Mouse (Mus musculus) ES-E14 (cell line): ENCODE results near the gene Luzp1.

Experiments used
- HCFC1 ChIP-seq: IDR thresholded peaks from 2 replicates; pipeline ENCODE4 v1.6.1; 2012; ENCODE audit warnings: low read length, inconsistent platforms, borderline replicate concordance; ENCODE audit not compliant: insufficient read depth
- ZNF384 ChIP-seq: IDR thresholded peaks from 2 replicates; pipeline ENCODE4 v1.6.1; 2012; ENCODE audit warnings: low read depth, low read length, inconsistent platforms

DNA sequence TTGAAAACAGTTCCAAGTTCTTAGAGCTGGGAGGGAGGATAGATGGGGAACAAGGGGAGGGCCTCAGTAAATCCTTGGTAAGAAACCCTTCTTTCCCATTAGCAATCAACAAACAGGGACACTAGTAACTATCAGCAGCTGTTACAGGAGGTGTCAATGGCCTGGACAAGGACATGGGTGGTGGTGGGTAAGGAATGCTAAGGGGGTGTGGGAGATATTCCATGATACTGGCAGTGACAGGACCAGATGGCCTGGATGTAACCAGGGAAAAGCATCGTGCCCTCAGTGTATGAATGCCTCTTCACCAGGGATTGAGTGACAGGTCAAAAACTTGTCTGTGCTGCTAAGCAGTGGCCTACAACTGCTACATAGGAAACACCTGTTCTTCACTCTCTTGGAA lies 83.5 kb downstream of the Luzp1 start:
- TF ChIP-seq HCFC1 (no peak), ZNF384 (no peak)
